Mouse (Mus musculus) stomach, postnatal 0 days (tissue): ENCODE data around the gene Fam129b. TPM values are rescaled to one million over a fixed set of nuclear protein-coding genes. Genes with fewer than 3 reads are reported as not detected.
A peak's percentile ranks its signal among the peaks of the same experiment; 100 is the strongest.

Experiments
- ATAC-seq: fragments of 200-750 bp; cut with Nextera tagmentation; 2 replicates; pipeline ENCODE4 v1.8.0; 2017; ENCODE audit not compliant: low FRiP score, low TSS enrichment
- DNase-seq: peaks from one replicate; pipeline ENCODE4 v3.0.0-alpha.2; 2016; ENCODE audit warnings: low spot score
- H3K27ac ChIP-seq: fragments of 300-500 bp; sonication (generic); replicated peaks from 2 replicates; pipeline ENCODE4 v1.5.1; 2014; ENCODE audit warnings: mild to moderate bottlenecking, control low read depth
- H3K27me3 ChIP-seq: fragments of 300-500 bp; sonication (generic); 2 replicates; pipeline ENCODE4 v1.6.1; 2014; ENCODE audit warnings: low read length; ENCODE audit not compliant: control insufficient read depth, insufficient read depth
- H3K36me3 ChIP-seq: fragments of 300-500 bp; sonication (generic); 2 replicates; pipeline ENCODE4 v1.6.1; 2014; ENCODE audit warnings: low read length, mixed read lengths; ENCODE audit not compliant: control insufficient read depth, insufficient read depth
- H3K4me1 ChIP-seq: fragments of 300-500 bp; sonication (generic); replicated peaks from 2 replicates; pipeline ENCODE4 v1.6.1; 2014; ENCODE audit warnings: antibody characterized with exemption; ENCODE audit not compliant: control insufficient read depth, insufficient read depth
- H3K4me2 ChIP-seq: fragments of 300-500 bp; sonication (generic); replicated peaks from 2 replicates; pipeline ENCODE4 v1.6.1; 2014; ENCODE audit warnings: low read depth, mild to moderate bottlenecking, control low read depth, moderate library complexity
- H3K4me3 ChIP-seq: fragments of 300-500 bp; sonication (generic); 2 replicates; pipeline ENCODE4 v1.5.1; 2014; ENCODE audit warnings: low read depth, low read length, control low read depth
- H3K9ac ChIP-seq: fragments of 300-500 bp; sonication (generic); 2 replicates; pipeline ENCODE4 v1.6.1; 2014; ENCODE audit warnings: mild to moderate bottlenecking, low read length, control low read depth, mixed read lengths
- H3K9me3 ChIP-seq: fragments of 300-500 bp; sonication (generic); 2 replicates; pipeline ENCODE4 v1.6.1; 2016; ENCODE audit warnings: low read length; ENCODE audit not compliant: control insufficient read depth
- CTCF ChIP-seq: IDR thresholded peaks from 2 replicates; pipeline ENCODE4 v1.5.1; 2016; ENCODE audit warnings: antibody characterized with exemption, low read depth, mild to moderate bottlenecking, moderate library complexity
- EP300 ChIP-seq: optimal IDR thresholded peaks from 2 replicates; pipeline ENCODE3; 2016; ENCODE audit warnings: antibody characterized with exemption
- WGBS: fragments of 180-500 bp; shearing (Covaris S2); extraction: QIAGEN DNeasy Blood & Tissue Kit; methylation state at CpG from one replicate; pipeline ENCODE4 v1.1.7; 2014; 5-methylcytosine and 5-hydroxymethylcytosine counted together
- polyA plus RNA-seq: library from polyadenylated mRNA; unstranded; fragments of >200 nt; fragmentation: Nextera tagmentation; extraction: Ambion mirVana; gene quantifications from 2 replicates; pipeline ENCODE4 v1.2.1, GENCODE M21; 2015

Fam129b gene
- polyA plus RNA-seq, 1 experiment from 2014 or later, result 90.7 TPM

DNA sequence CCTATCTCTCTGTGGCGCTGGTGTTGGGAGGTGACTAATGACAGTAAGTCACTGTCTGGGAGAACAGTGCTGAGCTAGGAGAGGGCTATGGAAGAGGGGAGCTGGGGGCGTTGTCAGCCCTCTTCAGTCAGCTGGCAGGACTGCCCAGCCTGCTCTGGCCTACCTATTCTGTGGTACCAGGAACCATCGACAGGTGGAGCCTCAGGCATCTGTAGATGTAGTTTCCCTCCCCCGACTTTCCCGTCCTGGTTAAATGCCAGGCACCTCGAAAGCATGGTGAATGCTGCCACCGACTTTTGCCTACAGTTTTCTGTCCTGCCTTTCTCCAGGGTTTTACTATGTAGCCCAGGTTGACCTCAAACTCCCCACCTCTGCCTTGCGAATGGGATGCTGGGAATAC is 81.4 kb downstream of the Fam129b start:
- Histone ChIP-seq H3K9ac (0 out of 2 replicates have a peak overlapping the region, but pooled peaks have one; percentile 8), H3K9me3 (no peaks in the 10 kb centered on the region), H3K27me3 (no peaks in the 10 kb centered on the region), H3K4me2 (no peak overlapping the region), H3K4me3 (no peak overlapping the region), H3K27ac (no peak overlapping the region), H3K4me1 (peaks cover 3% of the 10 kb centered on the region; the same call in 1 of the 2 replicates), H3K36me3 (peaks cover 6% of the 10 kb centered on the region)
- TF ChIP-seq EP300 (no peak), CTCF (peak; percentile 58)
- DNase-seq (peak; percentile 69), ATAC-seq (no peak)
- 46% methylated on average over 8 of the region's 8 CpGs for WGBS

DNA sequence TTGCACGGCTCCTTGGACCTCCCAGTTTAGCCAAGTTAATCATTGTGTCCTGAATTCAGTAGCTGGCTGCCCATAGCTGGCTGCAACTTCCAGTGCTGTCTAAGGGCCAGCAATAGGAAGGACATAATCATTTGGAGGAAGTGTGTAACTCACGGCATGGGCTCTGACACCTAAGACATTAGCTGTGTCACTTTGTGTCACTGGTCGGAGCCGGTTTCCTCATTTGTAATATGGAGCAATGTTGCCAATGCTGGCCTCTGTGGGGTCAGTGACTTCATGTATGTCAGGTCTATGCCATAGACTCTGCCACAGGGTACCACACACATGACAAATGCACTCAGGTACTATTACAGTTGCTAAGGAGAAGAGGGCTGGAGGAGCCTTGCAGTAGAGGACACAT is 84.4 kb downstream of the Fam129b start:
- ATAC-seq, result no peak
- 84% methylated on average over 4 of the region's 4 CpGs for WGBS
- Histone ChIP-seq H3K4me2 (no peak overlapping the region), H3K4me1 (peaks cover 3% of the 10 kb centered on the region; the same call in 1 of the 2 replicates), H3K27me3 (no peaks in the 10 kb centered on the region), H3K4me3 (0 out of 2 replicates have a peak overlapping the region, but pooled peaks have one; percentile 67), H3K27ac (no peak overlapping the region), H3K36me3 (peaks cover 11% of the 10 kb centered on the region), H3K9ac (peak overlapping the region; percentile 84), H3K9me3 (no peaks in the 10 kb centered on the region)
- TF ChIP-seq EP300 (no peak), CTCF (no peak)
- no peak for DNase-seq

DNA sequence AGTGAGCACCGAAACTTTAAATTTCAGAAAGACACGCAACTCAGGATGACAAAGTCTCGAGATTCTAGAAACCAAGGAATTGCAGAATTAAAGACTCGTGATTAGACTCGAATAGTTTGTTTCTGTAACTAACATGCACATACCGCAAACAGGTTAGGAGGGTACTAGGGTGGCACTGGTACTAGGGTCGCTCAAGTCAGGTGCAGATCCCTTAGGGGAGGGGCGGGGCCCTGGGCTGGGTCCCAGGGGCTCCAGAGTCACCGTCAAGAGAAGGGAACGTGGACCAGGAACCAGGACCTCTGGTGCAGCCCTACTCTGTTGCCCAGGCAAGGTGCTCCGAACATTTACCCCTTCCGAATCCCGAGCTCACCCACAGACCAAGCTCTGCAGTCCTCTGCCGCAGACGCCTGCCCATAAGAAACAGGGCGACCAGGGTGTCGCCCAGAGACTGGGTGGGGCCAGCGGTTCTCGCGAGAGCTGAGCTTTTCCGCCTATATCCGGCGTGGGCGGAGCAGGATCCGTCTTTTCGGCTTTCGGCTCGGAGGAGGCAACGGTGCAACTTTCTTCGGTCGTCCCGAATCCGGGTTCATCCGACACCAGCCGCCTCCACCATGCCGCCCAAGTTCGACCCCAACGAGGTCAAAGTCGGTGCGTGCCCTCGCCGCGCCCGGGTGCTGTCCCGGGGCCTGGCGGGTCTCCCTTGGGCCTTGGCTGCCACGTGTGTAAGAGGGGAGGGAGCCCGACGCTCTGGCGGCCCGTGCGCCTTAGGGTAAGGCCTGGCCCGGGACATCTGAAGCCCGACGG is 85.5 kb downstream of the Fam129b start, which contains the start of the genes Rpl12 and Lrsam1:
Gene Rpl12 (plus strand): TSS at position 368 of the 804 bp plus-strand sequence.
Gene Lrsam1 (minus strand): TSS at position 423 of the 804 bp plus-strand sequence.
- no peak for TF ChIP-seq CTCF
- TF ChIP-seq EP300, result peak; percentile 99
- Histone ChIP-seq H3K27me3 (no peaks in the 10 kb centered on the region), H3K4me3 (peak within 1 kb of the TSS; percentile 67), H3K36me3 (peaks cover 11% of the 10 kb centered on the region), H3K4me2 (peak within 1 kb of the TSS; percentile 89), H3K4me1 (peaks cover 3% of the 10 kb centered on the region; the same call in 1 of the 2 replicates), H3K27ac (peak within 1 kb of the TSS; percentile 92), H3K9ac (peak within 1 kb of the TSS; percentile 93), H3K9me3 (no peaks in the 10 kb centered on the region)
- WGBS, result 2% methylated on average over 54 of the region's 55 CpGs
- ATAC-seq (peak; percentile 92), DNase-seq (peak; percentile 95)

DNA sequence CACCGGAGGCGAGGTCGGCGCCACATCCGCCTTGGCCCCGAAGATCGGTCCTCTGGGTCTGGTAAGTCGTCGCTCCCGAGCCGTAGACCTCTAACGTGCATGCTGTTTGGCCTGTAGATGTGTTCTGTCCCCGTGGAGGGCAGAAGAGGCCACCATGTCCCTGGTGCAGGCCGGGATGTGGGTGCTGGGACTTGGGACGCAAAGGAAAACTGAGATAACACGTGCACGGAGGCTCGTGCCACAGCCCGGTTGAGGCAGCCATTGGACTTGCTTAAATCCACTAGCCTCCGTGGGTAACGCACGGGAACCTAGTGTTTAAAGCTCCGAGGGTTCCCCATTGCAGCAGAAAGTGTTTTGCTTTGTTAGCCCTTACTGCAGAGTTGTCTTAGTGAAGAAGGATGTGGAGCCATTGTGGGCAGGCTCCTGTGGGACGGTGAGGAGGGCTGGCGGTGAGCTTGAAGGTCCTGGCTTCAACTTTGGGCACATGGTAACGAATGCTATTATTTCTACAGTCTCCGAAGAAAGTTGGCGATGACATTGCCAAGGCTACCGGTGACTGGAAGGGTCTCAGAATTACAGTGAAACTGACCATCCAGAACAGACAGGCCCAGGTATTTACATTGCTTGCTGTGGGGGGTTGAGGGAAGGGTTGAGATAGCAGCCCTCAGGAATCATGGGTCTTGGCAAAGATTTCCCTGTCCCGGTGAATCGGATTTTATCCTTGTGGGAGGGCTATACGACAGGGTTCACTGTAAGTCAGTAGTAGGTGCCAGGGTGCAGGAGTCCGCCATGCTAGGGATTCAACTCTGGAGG is 86.4 kb downstream of the Fam129b start:
- WGBS, result 2% methylated on average over 33 of the region's 33 CpGs
- peak; percentile 57 for DNase-seq
- Histone ChIP-seq H3K4me3 (peak overlapping the region; percentile 67), H3K36me3 (peaks cover 11% of the 10 kb centered on the region), H3K9ac (peak overlapping the region; percentile 93), H3K27ac (peak overlapping the region; percentile 92), H3K4me2 (peak overlapping the region; percentile 89), H3K27me3 (no peaks in the 10 kb centered on the region), H3K4me1 (peaks cover 3% of the 10 kb centered on the region; the same call in 1 of the 2 replicates), H3K9me3 (no peaks in the 10 kb centered on the region)
- ATAC-seq, result no peak
- TF ChIP-seq EP300 (no peak), CTCF (no peak)

DNA sequence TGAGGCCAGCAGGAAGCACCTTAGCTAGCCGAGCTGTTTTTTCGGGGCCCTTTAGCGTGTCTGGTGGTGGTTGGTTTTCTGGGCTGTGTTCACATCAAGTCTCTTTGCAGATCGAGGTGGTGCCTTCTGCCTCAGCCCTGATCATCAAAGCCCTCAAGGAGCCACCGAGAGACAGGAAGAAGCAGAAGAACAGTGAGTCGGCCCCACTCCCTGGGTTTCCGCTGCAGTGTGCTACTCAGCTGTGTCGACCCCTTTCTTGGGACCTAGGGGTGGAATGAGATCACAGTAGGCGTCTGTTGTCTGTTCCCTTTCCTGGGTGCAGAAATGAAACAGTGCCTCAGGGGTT is 86.9 kb downstream of the Fam129b start:
- Histone ChIP-seq H3K9me3 (no peaks in the 10 kb centered on the region), H3K4me2 (peak overlapping the region; percentile 89), H3K36me3 (peaks cover 11% of the 10 kb centered on the region), H3K4me1 (peaks cover 3% of the 10 kb centered on the region; the same call in 1 of the 2 replicates), H3K9ac (peak overlapping the region; percentile 93), H3K27me3 (no peaks in the 10 kb centered on the region), H3K27ac (peak overlapping the region; percentile 92), H3K4me3 (peak overlapping the region; percentile 67)
- DNase-seq (no peak), ATAC-seq (no peak)
- WGBS, result 3% methylated on average over 9 of the region's 9 CpGs
- no peak for TF ChIP-seq EP300
- no peak for TF ChIP-seq CTCF
